Mouse (Mus musculus) thymus, postnatal 14 days (tissue): ENCODE data around the gene Adnp.
"Not testable (repeated sequence)": the region's sequence is repeated elsewhere in the genome, so short reads cannot be mapped to it uniquely, and the experiment has no call there.

Experiments used
- DNase-seq: peaks from one replicate; pipeline ENCODE4 v3.0.0; 2021

Adnp gene

GRCm38 (mm10) chr2:168205681-168206631 lies 956 bp downstream of the Adnp start:
- peak; percentile 58 for DNase-seq

GRCm38 (mm10) chr2:168205265-168205664 lies 1.6 kb downstream of the Adnp start:
- peak; percentile 93 for DNase-seq

GRCm38 (mm10) chr2:168204476-168204999 lies 2.4 kb downstream of the Adnp start:
- DNase-seq, result no peak

- DNase-seq, result no peak
These were observed 6.8 kb downstream of the Adnp start for GRCm38 (mm10) chr2:168200014-168200691.

- DNase-seq, result no peak
These were observed 7.4 kb downstream of the Adnp start for GRCm38 (mm10) chr2:168199476-168199875.

GRCm38 (mm10) chr2:168198421-168198820 lies 8.5 kb downstream of the Adnp start:
- no peak for DNase-seq

GRCm38 (mm10) chr2:168195721-168196120 lies 11.2 kb downstream of the Adnp start:
- no peak for DNase-seq

- no peak for DNase-seq
These were observed 13.2 kb downstream of the Adnp start for GRCm38 (mm10) chr2:168193685-168194084.

- DNase-seq, result no peak
These were observed 15.1 kb downstream of the Adnp start for GRCm38 (mm10) chr2:168191856-168192255.

- DNase-seq, result no peak
These were observed 31.0 kb downstream of the Adnp start for GRCm38 (mm10) chr2:168175946-168176345.

GRCm38 (mm10) chr2:168170167-168170685 lies 36.7 kb downstream of the Adnp start:
- DNase-seq, result peak; percentile 35

GRCm38 (mm10) chr2:168169800-168170113 lies 37.2 kb downstream of the Adnp start:
- no peak for DNase-seq

GRCm38 (mm10) chr2:168168892-168169799 lies 37.8 kb downstream of the Adnp start:
- no peak for DNase-seq

- DNase-seq, result no peak
These were observed 39.1 kb downstream of the Adnp start for GRCm38 (mm10) chr2:168167781-168168180.

- DNase-seq, result no peak
These were observed 40.0 kb downstream of the Adnp start for GRCm38 (mm10) chr2:168166750-168167460.

GRCm38 (mm10) chr2:168161978-168162377 lies 44.9 kb downstream of the Adnp start:
- no peak for DNase-seq

GRCm38 (mm10) chr2:168161514-168161971 lies 45.4 kb downstream of the Adnp start:
- DNase-seq, result no peak

GRCm38 (mm10) chr2:168160370-168160930 lies 46.5 kb downstream of the Adnp start:
- no peak for DNase-seq

- DNase-seq, result peak; percentile 78
These were observed 47.8 kb downstream of the Adnp start for GRCm38 (mm10) chr2:168158911-168159711.

- DNase-seq, result not testable (repeated sequence)
These were observed 48.9 kb downstream of the Adnp start for GRCm38 (mm10) chr2:168157974-168158373.
